Mouse (Mus musculus) forebrain, embryonic 11.5 days (tissue): ENCODE results near the gene Smok2a. TPM values are rescaled to one million over a fixed set of nuclear protein-coding genes. Genes with fewer than 3 reads are reported as not detected.
"Not testable (repeated sequence)": the region's sequence is repeated elsewhere in the genome, so short reads cannot be mapped to it uniquely, and the experiment has no call there.

ENCODE experiments used
- ATAC-seq: fragments of 200-750 bp; cut with Nextera tagmentation; replicated peaks from 2 replicates; pipeline ENCODE4 v1.8.0; 2017; ENCODE audit warnings: moderate TSS enrichment; ENCODE audit not compliant: low FRiP score
- DNase-seq: peaks from one replicate; pipeline ENCODE4 v3.0.0-alpha.2; 2017; ENCODE audit warnings: low spot score
- H3K27ac ChIP-seq: fragments of 300-500 bp; sonication (generic); 2 replicates; pipeline ENCODE4 v1.5.1; 2014; ENCODE audit warnings: low read depth, low read length
- H3K27me3 ChIP-seq: fragments of 300-500 bp; sonication (generic); 2 replicates; pipeline ENCODE4 v1.6.1; 2014; ENCODE audit warnings: mild to moderate bottlenecking, low read length, mixed read lengths; ENCODE audit not compliant: control insufficient read depth, insufficient read depth
- H3K36me3 ChIP-seq: fragments of 300-500 bp; sonication (generic); 2 replicates; pipeline ENCODE4 v1.6.1; 2014; ENCODE audit warnings: mild to moderate bottlenecking, low read length, moderate library complexity, mixed read lengths; ENCODE audit not compliant: control insufficient read depth, insufficient read depth
- H3K4me1 ChIP-seq: fragments of 300-500 bp; sonication (generic); replicated peaks from 2 replicates; pipeline ENCODE4 v1.6.1; 2014; ENCODE audit warnings: low read length, mixed read lengths; ENCODE audit not compliant: control insufficient read depth, insufficient read depth
- H3K4me2 ChIP-seq: fragments of 300-500 bp; sonication (generic); 2 replicates; pipeline ENCODE4 v1.6.1; 2014; ENCODE audit warnings: low read depth, mild to moderate bottlenecking, low read length, moderate library complexity, mixed read lengths; ENCODE audit not compliant: severe bottlenecking
- H3K4me3 ChIP-seq: fragments of 300-500 bp; sonication (generic); 2 replicates; pipeline ENCODE4 v1.5.1; 2014; ENCODE audit warnings: low read depth, low read length
- H3K9ac ChIP-seq: fragments of 300-500 bp; sonication (generic); 2 replicates; pipeline ENCODE4 v1.6.1; 2014; ENCODE audit warnings: low read length
- H3K9me3 ChIP-seq: fragments of 300-500 bp; sonication (generic); 2 replicates; pipeline ENCODE4 v1.6.1; 2016; ENCODE audit warnings: low read length, mixed read lengths; ENCODE audit not compliant: control insufficient read depth
- WGBS: fragments of 180-500 bp; shearing (Covaris S2); extraction: QIAGEN DNeasy Blood & Tissue Kit; methylation state at CpG from one replicate; pipeline ENCODE4 v1.1.7; 2014; 5-methylcytosine and 5-hydroxymethylcytosine counted together
- polyA plus RNA-seq: library from polyadenylated mRNA; unstranded; fragments of >200 nt; fragmentation: Nextera tagmentation; extraction: Ambion mirVana; gene quantifications from 2 replicates; pipeline ENCODE4 v1.2.1, GENCODE M21; 2014

Gene Smok2a
- polyA plus RNA-seq, 1 experiment from 2014 or later, result not detected

GRCm38 (mm10) chr17:13229957-13230356, 9.0 kb downstream of the Smok2a start, which contains the start of gene Smok2b:
Gene Smok2b (plus strand): TSS chr17:13230257.
- not testable (repeated sequence) for H3K4me1 ChIP-seq, DNase-seq, H3K4me2 ChIP-seq, H3K9ac ChIP-seq, H3K36me3 ChIP-seq, ATAC-seq, H3K4me3 ChIP-seq, H3K27ac ChIP-seq, H3K27me3 ChIP-seq
- 80% methylated on average over 2 of the region's 2 CpGs for WGBS
- H3K9me3 ChIP-seq, result peaks cover 70% of the 10 kb centered on the region

GRCm38 (mm10) chr17:13239461-13239860, 18.5 kb downstream of the Smok2a start:
- not testable (repeated sequence) for H3K27me3 ChIP-seq, DNase-seq, H3K36me3 ChIP-seq, H3K4me3 ChIP-seq, H3K9ac ChIP-seq, H3K4me1 ChIP-seq, H3K27ac ChIP-seq, H3K4me2 ChIP-seq
- 90% methylated on average over 4 of the region's 4 CpGs for WGBS
- ATAC-seq, result peak; percentile 19; the same call in 1 of the 2 replicates
- peaks cover 39% of the 10 kb centered on the region for H3K9me3 ChIP-seq

- H3K36me3 ChIP-seq, DNase-seq, H3K4me3 ChIP-seq, H3K27ac ChIP-seq, H3K9ac ChIP-seq, H3K4me2 ChIP-seq, ATAC-seq, H3K4me1 ChIP-seq, H3K27me3 ChIP-seq: not testable (repeated sequence)
- 89% methylated on average over 7 of the region's 13 CpGs for WGBS
- peaks cover 28% of the 10 kb centered on the region for H3K9me3 ChIP-seq
Measured at GRCm38 (mm10) chr17:13240807-13241727, 20.1 kb downstream of the Smok2a start.

- 57% methylated on average over 1 of the region's 5 CpGs for WGBS
- H3K4me2 ChIP-seq, H3K36me3 ChIP-seq, DNase-seq, H3K9me3 ChIP-seq, H3K4me1 ChIP-seq, H3K27me3 ChIP-seq, H3K27ac ChIP-seq, H3K4me3 ChIP-seq, H3K9ac ChIP-seq: not testable (repeated sequence)
- peak; percentile 66; the same call in 1 of the 2 replicates for ATAC-seq
Measured at GRCm38 (mm10) chr17:13254786-13255185, 33.8 kb downstream of the Smok2a start.

Other genes starting within 250 kb of the Smok2a start
- gene Wtap, start 227.0 kb upstream of the Smok2a start, polyA plus RNA-seq, result 140 and 141 TPM in 2 replicates
- gene Sod2, start 214.3 kb upstream of the Smok2a start, polyA plus RNA-seq, result 107 and 115 TPM in 2 replicates
- 0.23 TPM in 1 of 2 replicates, not detected in the other for gene Gpr31b, start 168.9 kb upstream of the Smok2a start, polyA plus RNA-seq
- gene Tcp10b, start 160.1 kb upstream of the Smok2a start, polyA plus RNA-seq, result 0.16 TPM in 1 of 2 replicates, not detected in the other
- not detected in 2 replicates for gene Unc93a, start 89.4 kb upstream of the Smok2a start, polyA plus RNA-seq
- not detected in 2 replicates for gene Smok2b, start 9.1 kb downstream of the Smok2a start, polyA plus RNA-seq
- gene Tcp10c, start 133.4 kb downstream of the Smok2a start, polyA plus RNA-seq, result not detected in 2 replicates